Comparison of ENCODE assay signal across 30 mouse cellular contexts in genomic region chr2:153122701-153123100, GRCm38 (mm10). TPM values are rescaled to one million over a fixed set of nuclear protein-coding genes. Genes with fewer than 3 reads are reported as not detected.
DNase-seq lines count a peak whose midpoint lies in the region; ATAC-seq and TF ChIP-seq lines count a peak whose summit lies in the region.
"Had no signal": no experiment of that assay in that cellular context is flagged by ENCODE, and none has a peak within 500 bp of the region (broad histone marks: within the 10 kb centered on the region; RNA-seq: fewer than 3 reads in every experiment).

No protein-coding gene starts in this region.

- no peaks in the 10 kb centered on the region for H3K9me3 ChIP-seq in forebrain, embryonic 15.5 days
- no peaks in the 10 kb centered on the region for H3K9me3 ChIP-seq in forebrain, postnatal 0 days (ENCODE audit: low read length)
- H3K9me3 ChIP-seq: embryonic facial prominence, embryonic 10.5 days; embryonic facial prominence, embryonic 15.5 days; forebrain, embryonic 12.5 days; G1E; heart, embryonic 12.5 days; limb, embryonic 12.5 days; lung, embryonic 15.5 days; midbrain, embryonic 13.5 days; stomach, embryonic 15.5 days had no signal

- no peak overlapping the region for H3K4me2 ChIP-seq in forebrain, embryonic 15.5 days (replicated peaks)
- no peak overlapping the region for H3K4me2 ChIP-seq in forebrain, postnatal 0 days (ENCODE audit: low read depth)
- H3K4me2 ChIP-seq: embryonic facial prominence, embryonic 15.5 days; forebrain, embryonic 12.5 days; heart, embryonic 12.5 days; limb, embryonic 12.5 days; lung, embryonic 15.5 days; midbrain, embryonic 13.5 days; stomach, embryonic 15.5 days had no signal

- H3K4me3 ChIP-seq in spleen, adult 2 months (ENCODE audit: extremely low read depth, insufficient read depth, insufficient read length), result no peak overlapping the region
- no peak overlapping the region for H3K4me3 ChIP-seq in small intestine, adult 2 months (ENCODE audit: low read depth, low read length)
- H3K4me3 ChIP-seq in forebrain, embryonic 15.5 days, result no peak overlapping the region
- no peak overlapping the region for H3K4me3 ChIP-seq in forebrain, postnatal 0 days (ENCODE audit: low read depth, low read length)
- H3K4me3 ChIP-seq: embryonic facial prominence, embryonic 10.5 days; embryonic facial prominence, embryonic 15.5 days; forebrain, embryonic 12.5 days; heart, adult 2 months; heart, embryonic 12.5 days; limb, embryonic 12.5 days; lung, embryonic 15.5 days; midbrain, embryonic 13.5 days; stomach, embryonic 15.5 days had no signal

- DNase-seq in heart, adult 11 months, result peak; percentile 93
- no peak for DNase-seq in heart, postnatal 36 days
- no peak for DNase-seq in spleen, adult 2 months (ENCODE audit: low read depth in 1 of 2, low spot score in 2 of 2)
- no peak for DNase-seq in spleen, adult 12 weeks (ENCODE audit: low spot score)
- DNase-seq in forebrain, postnatal 0 days, result no peak
- DNase-seq: adrenal gland, adult 8-10 months; cerebellum, adult 18-20 months; cerebellum, postnatal 14 days; gastrocnemius, postnatal 25 days; kidney, adult 8-10 months; kidney, postnatal 10 days; thymus, adult 18-20 months; thymus, postnatal 25 days had no signal

- no peaks in the 10 kb centered on the region for H3K27me3 ChIP-seq in spleen, adult 2 months (ENCODE audit: control insufficient read depth, insufficient read depth, low read length)
- H3K27me3 ChIP-seq in small intestine, adult 2 months (ENCODE audit: control insufficient read depth, insufficient read depth, low read length), result no peaks in the 10 kb centered on the region
- H3K27me3 ChIP-seq in forebrain, embryonic 15.5 days, result no peaks in the 10 kb centered on the region
- no peaks in the 10 kb centered on the region for H3K27me3 ChIP-seq in forebrain, postnatal 0 days (ENCODE audit: insufficient read depth, low read length)
- H3K27me3 ChIP-seq: forebrain, embryonic 12.5 days; lung, embryonic 15.5 days; midbrain, embryonic 13.5 days; stomach, embryonic 15.5 days had no signal

- no peak overlapping the region for H3K9ac ChIP-seq in forebrain, embryonic 15.5 days (replicated peaks)
- H3K9ac ChIP-seq in forebrain, postnatal 0 days, result no peak overlapping the region
- H3K9ac ChIP-seq: embryonic facial prominence, embryonic 15.5 days; forebrain, embryonic 12.5 days; heart, embryonic 12.5 days; limb, embryonic 12.5 days; liver, embryonic 14.5 days; lung, embryonic 15.5 days; midbrain, embryonic 13.5 days; stomach, embryonic 15.5 days had no signal

- TF ChIP-seq POLR2A in spleen, adult 2 months (IDR thresholded peaks at IDR 0.05; ENCODE audit: low read depth, low read length), result no peak
- no peak for TF ChIP-seq POLR2A in small intestine, adult 2 months (IDR thresholded peaks at IDR 0.05; ENCODE audit: low read depth, low read length)

- peak overlapping the region; percentile 78 for H3K27ac ChIP-seq in spleen, adult 2 months (ENCODE audit: insufficient read depth, low read length)
- 0 out of 2 replicates have a peak overlapping the region, but pooled peaks have one; percentile 2 for H3K27ac ChIP-seq in small intestine, adult 2 months (ENCODE audit: insufficient read depth, low read depth, low read length)
- no peak overlapping the region for H3K27ac ChIP-seq in forebrain, embryonic 15.5 days (replicated peaks)
- no peak overlapping the region for H3K27ac ChIP-seq in forebrain, postnatal 0 days (ENCODE audit: low read depth, low read length)
- H3K27ac ChIP-seq: embryonic facial prominence, embryonic 10.5 days; embryonic facial prominence, embryonic 15.5 days; forebrain, embryonic 12.5 days; heart, adult 2 months; limb, embryonic 12.5 days; liver, embryonic 14.5 days; lung, embryonic 15.5 days; midbrain, embryonic 13.5 days; stomach, embryonic 15.5 days had no signal

- TF ChIP-seq CTCF in spleen, adult 2 months (IDR thresholded peaks at IDR 0.05; ENCODE audit: extremely low read depth, insufficient read depth, insufficient read length, insufficient replicate concordance), result no peak
- TF ChIP-seq CTCF in small intestine, adult 2 months (IDR thresholded peaks at IDR 0.05; ENCODE audit: extremely low read depth, insufficient read length, insufficient replicate concordance, low read depth, low read length), result no peak
- no peak for TF ChIP-seq CTCF in forebrain, postnatal 0 days (IDR thresholded peaks at IDR 0.05; ENCODE audit: low read depth)

- ATAC-seq in granulocyte monocyte progenitor cell, adult 5-6 weeks (replicated peaks; ENCODE audit: poor library complexity, severe bottlenecking), result peak; percentile 57
- ATAC-seq in forebrain, embryonic 15.5 days (replicated peaks), result no peak
- no peak for ATAC-seq in forebrain, postnatal 0 days
- ATAC-seq: hindbrain, embryonic 16.5 days; midbrain, embryonic 13.5 days had no signal

- intact Hi-C loops in heart, postnatal 36 days (cut with DNase I), result no loop called here

- H3K36me3 ChIP-seq in spleen, adult 2 months (ENCODE audit: control insufficient read depth, insufficient read depth, low read length), result peaks cover 13% of the 10 kb centered on the region
- no peaks in the 10 kb centered on the region for H3K36me3 ChIP-seq in small intestine, adult 2 months (ENCODE audit: control insufficient read depth, insufficient read depth, low read length)
- no peaks in the 10 kb centered on the region for H3K36me3 ChIP-seq in forebrain, embryonic 15.5 days
- no peaks in the 10 kb centered on the region for H3K36me3 ChIP-seq in forebrain, postnatal 0 days (ENCODE audit: insufficient read depth)
- H3K36me3 ChIP-seq: embryonic facial prominence, embryonic 10.5 days; embryonic facial prominence, embryonic 15.5 days; forebrain, embryonic 12.5 days; G1E; heart, embryonic 12.5 days; limb, embryonic 12.5 days; lung, embryonic 15.5 days; midbrain, embryonic 13.5 days; stomach, embryonic 15.5 days had no signal

- 49% methylated on average over 7 of the region's 7 CpGs for WGBS in spleen, adult 2 months
- WGBS in small intestine, adult 2 months, result 82% methylated on average over 7 of the region's 7 CpGs
- WGBS in forebrain, embryonic 15.5 days, result 91% methylated on average over 7 of the region's 7 CpGs
- WGBS in forebrain, postnatal 0 days, result 88% methylated on average over 7 of the region's 7 CpGs

- peaks cover 34% of the 10 kb centered on the region; the same call in 1 of the 2 replicates for H3K4me1 ChIP-seq in spleen, adult 2 months (ENCODE audit: control insufficient read depth, insufficient read depth, insufficient read length)
- H3K4me1 ChIP-seq in small intestine, adult 2 months (ENCODE audit: control insufficient read depth, insufficient read depth, insufficient read length, low read length), result no peaks in the 10 kb centered on the region; the same call in 1 of the 2 replicates
- H3K4me1 ChIP-seq in forebrain, embryonic 15.5 days, result no peaks in the 10 kb centered on the region
- H3K4me1 ChIP-seq in forebrain, postnatal 0 days (ENCODE audit: insufficient read depth), result no peaks in the 10 kb centered on the region
- H3K4me1 ChIP-seq: embryonic facial prominence, embryonic 10.5 days; embryonic facial prominence, embryonic 15.5 days; forebrain, embryonic 12.5 days; heart, embryonic 12.5 days; limb, embryonic 12.5 days; lung, embryonic 15.5 days; midbrain, embryonic 13.5 days; stomach, embryonic 15.5 days had no signal

RNA-seq across cellular contexts. Expression of gene Hck, which starts 14.4 kb away (rescaled TPM):
- 1 to 10 TPM; 1.7 to 1.9 TPM for total RNA-seq in heart, postnatal 36 days (2021)
- 78.9 and 92.2 TPM in 2 replicates for polyA plus RNA-seq in spleen, adult 2 months (2012; rRNA removed)
- total RNA-seq in granulocyte monocyte progenitor cell, adult 5-6 weeks (2014; fragmentation: Nextera tagmentation), result 6.4 and 9.5 TPM in 2 replicates
- total RNA-seq in granulocyte monocyte progenitor cell, adult 5-6 weeks (2017), result 13.1 and 17.5 TPM in 2 replicates
- 16.8 and 31.9 TPM in 2 replicates for polyA plus RNA-seq in small intestine, adult 2 months (2012; rRNA removed)
- polyA plus RNA-seq in forebrain, embryonic 15.5 days (2015; fragmentation: Nextera tagmentation; extraction: Ambion mirVana), result 1.2 and 1.4 TPM in 2 replicates
- 3.1 and 5.7 TPM in 2 replicates for total RNA-seq in forebrain, postnatal 0 days (2014; rRNA removed)
- 2.6 and 3.5 TPM in 2 replicates for polyA plus RNA-seq in forebrain, postnatal 0 days (2015; fragmentation: Nextera tagmentation; extraction: Ambion mirVana)
- polyA plus RNA-seq: G1E had no signal

RNA-seq across cellular contexts. Expression of gene Tm9sf4, which starts 38.4 kb away (rescaled TPM):
- 10 to 100 TPM; 48.6 to 52.9 TPM for total RNA-seq in heart, postnatal 36 days (2021)
- 21.8 and 22.0 TPM in 2 replicates for polyA plus RNA-seq in spleen, adult 2 months (2012; rRNA removed)
- 54.2 and 60.7 TPM in 2 replicates for total RNA-seq in granulocyte monocyte progenitor cell, adult 5-6 weeks (2014; fragmentation: Nextera tagmentation)
- total RNA-seq in granulocyte monocyte progenitor cell, adult 5-6 weeks (2017), result 61.3 and 91.4 TPM in 2 replicates
- 18.3 and 27.9 TPM in 2 replicates for polyA plus RNA-seq in small intestine, adult 2 months (2012; rRNA removed)
- 70.0 and 71.9 TPM in 2 replicates for polyA plus RNA-seq in forebrain, embryonic 15.5 days (2015; fragmentation: Nextera tagmentation; extraction: Ambion mirVana)
- total RNA-seq in forebrain, postnatal 0 days (2014; rRNA removed), result 42.8 and 60.4 TPM in 2 replicates
- polyA plus RNA-seq in forebrain, postnatal 0 days (2015; fragmentation: Nextera tagmentation; extraction: Ambion mirVana), result 52.5 and 69.3 TPM in 2 replicates

RNA-seq across cellular contexts. Expression of gene Ccm2l, which starts 56.9 kb away (rescaled TPM):
- 10 to 100 TPM; 16.0 to 23.1 TPM for total RNA-seq in heart, postnatal 36 days (2021)
- polyA plus RNA-seq in spleen, adult 2 months (2012; rRNA removed), result 17.5 and 19.2 TPM in 2 replicates
- 7.7 and 11.6 TPM in 2 replicates for total RNA-seq in granulocyte monocyte progenitor cell, adult 5-6 weeks (2014; fragmentation: Nextera tagmentation)
- 0.21 and 3.3 TPM in 2 replicates for total RNA-seq in granulocyte monocyte progenitor cell, adult 5-6 weeks (2017)
- 6.9 and 9.2 TPM in 2 replicates for polyA plus RNA-seq in small intestine, adult 2 months (2012; rRNA removed)
- 0.98 and 1.1 TPM in 2 replicates for polyA plus RNA-seq in forebrain, embryonic 15.5 days (2015; fragmentation: Nextera tagmentation; extraction: Ambion mirVana)
- total RNA-seq in forebrain, postnatal 0 days (2014; rRNA removed), result 2.1 and 7.4 TPM in 2 replicates
- 1.1 TPM in 2 replicates for polyA plus RNA-seq in forebrain, postnatal 0 days (2015; fragmentation: Nextera tagmentation; extraction: Ambion mirVana)
- total RNA-seq: megakaryocyte-erythroid progenitor cell, adult 5-6 weeks; monocyte, adult 5-6 weeks had no signal
- polyA plus RNA-seq: G1E had no signal

Comparison
In these comparisons a context has a peak if more than half of its experiments do, and no peak if none do; other contexts are left out.
1. H3K27ac ChIP-seq: peak in spleen, adult 2 months (single experiment) and small intestine, adult 2 months (single experiment); none in forebrain, embryonic 15.5 days (single experiment) and forebrain, postnatal 0 days (single experiment).